Mouse (Mus musculus): ENCODE data around the gene Ints2. TPM values are rescaled to one million over a fixed set of nuclear protein-coding genes. Genes with fewer than 3 reads are reported as not detected.
"Not testable (repeated sequence)": the region's sequence is repeated elsewhere in the genome, so short reads cannot be mapped to it uniquely, and the experiment has no call there.

Gene Ints2
- 29.6 and 34.0 TPM in 2 replicates for polyA plus RNA-seq (2012; rRNA removed)
- polyA plus RNA-seq (2014; fragmentation: Nextera tagmentation; extraction: Ambion mirVana), result 29.4 and 35.4 TPM in 2 replicates

- H3K4me1 ChIP-seq (ENCODE audit: control insufficient read depth, insufficient read depth, low read length), result peaks cover 6% of the 10 kb centered on the region; the same call in 1 of the 2 replicates
- H3K9ac ChIP-seq (ENCODE audit: low read depth, low read length, severe bottlenecking), result peak within 1 kb of the TSS; percentile 69
- peak within 1 kb of the TSS; percentile 53 for H3K27ac ChIP-seq (replicated peaks; ENCODE audit: low read depth, low read length)
- no peaks in the 10 kb centered on the region for H3K9me3 ChIP-seq (ENCODE audit: control insufficient read depth, low read length)
- H3K4me3 ChIP-seq (replicated peaks; ENCODE audit: low read length), result peak within 1 kb of the TSS; percentile 60
- peaks cover 11% of the 10 kb centered on the region for H3K36me3 ChIP-seq (ENCODE audit: control insufficient read depth, insufficient read depth, low read length)
- DNase-seq (ENCODE audit: low spot score), result peak; percentile 96
- ATAC-seq (ENCODE audit: low FRiP score, low read depth), result peak; percentile 92
- TF ChIP-seq POLR2A (IDR thresholded peaks at IDR 0.05; ENCODE audit: borderline replicate concordance, extremely low read depth, insufficient read depth, insufficient read length), result no peak
- peak within 1 kb of the TSS; percentile 54 for H3K4me2 ChIP-seq (replicated peaks; ENCODE audit: low read depth, low read length, severe bottlenecking)
- 8% methylated on average over 32 of the region's 32 CpGs for WGBS
- no peaks in the 10 kb centered on the region for H3K27me3 ChIP-seq (ENCODE audit: control insufficient read depth, insufficient read depth, low read length)
Observed at GRCm38 (mm10) chr11:86257460-86258076, at the start of gene Ints2. Ints2 (minus strand) TSS chr11:86257575.

GRCm38 (mm10) chr11:86292201-86292600 is 34.8 kb upstream of the Ints2 start:
- H3K36me3 ChIP-seq (ENCODE audit: control insufficient read depth, insufficient read depth, low read length), result peaks cover 44% of the 10 kb centered on the region
- ATAC-seq (ENCODE audit: low FRiP score, low read depth); H3K4me3 ChIP-seq (replicated peaks; ENCODE audit: low read length); H3K9ac ChIP-seq (ENCODE audit: low read depth, low read length, severe bottlenecking); H3K9me3 ChIP-seq (ENCODE audit: control insufficient read depth, low read length); DNase-seq (ENCODE audit: low spot score); H3K4me1 ChIP-seq (ENCODE audit: control insufficient read depth, insufficient read depth, low read length); H3K27me3 ChIP-seq (ENCODE audit: control insufficient read depth, insufficient read depth, low read length); H3K27ac ChIP-seq (replicated peaks; ENCODE audit: low read depth, low read length); H3K4me2 ChIP-seq (replicated peaks; ENCODE audit: low read depth, low read length, severe bottlenecking): not testable (repeated sequence)
- WGBS, result 93% methylated on average over 10 of the region's 10 CpGs

- Histone ChIP-seq H3K4me1 (ENCODE audit: control insufficient read depth, insufficient read depth, low read length) (0 out of 2 replicates have a peak, but pooled peaks cover 2% of the 10 kb centered on the region), H3K4me2 (replicated peaks; ENCODE audit: low read depth, low read length, severe bottlenecking) (no peak overlapping the region), H3K27ac (replicated peaks; ENCODE audit: low read depth, low read length) (no peak overlapping the region), H3K4me3 (replicated peaks; ENCODE audit: low read length) (no peak overlapping the region), H3K27me3 (ENCODE audit: control insufficient read depth, insufficient read depth, low read length) (no peaks in the 10 kb centered on the region), H3K9ac (ENCODE audit: low read depth, low read length, severe bottlenecking) (no peak overlapping the region), H3K36me3 (ENCODE audit: control insufficient read depth, insufficient read depth, low read length) (peaks cover 40% of the 10 kb centered on the region), H3K9me3 (ENCODE audit: control insufficient read depth, low read length) (no peaks in the 10 kb centered on the region)
- TF ChIP-seq POLR2A (IDR thresholded peaks at IDR 0.05; ENCODE audit: borderline replicate concordance, extremely low read depth, insufficient read depth, insufficient read length), result no peak
- ATAC-seq (ENCODE audit: low FRiP score, low read depth) (no peak), DNase-seq (ENCODE audit: low spot score) (no peak)
- 96% methylated on average over 6 of the region's 6 CpGs for WGBS
Observed at GRCm38 (mm10) chr11:86291714-86292113, 34.3 kb upstream of the Ints2 start.

GRCm38 (mm10) chr11:86285729-86286128 is 28.4 kb upstream of the Ints2 start:
- no peaks in the 10 kb centered on the region for H3K27me3 ChIP-seq (ENCODE audit: control insufficient read depth, insufficient read depth, low read length)
- H3K4me1 ChIP-seq (ENCODE audit: control insufficient read depth, insufficient read depth, low read length), result 0 out of 2 replicates have a peak, but pooled peaks cover 2% of the 10 kb centered on the region
- TF ChIP-seq POLR2A (IDR thresholded peaks at IDR 0.05; ENCODE audit: borderline replicate concordance, extremely low read depth, insufficient read depth, insufficient read length), result no peak
- no peak overlapping the region for H3K4me2 ChIP-seq (replicated peaks; ENCODE audit: low read depth, low read length, severe bottlenecking)
- ATAC-seq (ENCODE audit: low FRiP score, low read depth), result no peak
- H3K4me3 ChIP-seq (replicated peaks; ENCODE audit: low read length), result no peak overlapping the region
- peaks cover 77% of the 10 kb centered on the region for H3K36me3 ChIP-seq (ENCODE audit: control insufficient read depth, insufficient read depth, low read length)
- no peaks in the 10 kb centered on the region for H3K9me3 ChIP-seq (ENCODE audit: control insufficient read depth, low read length)
- H3K27ac ChIP-seq (replicated peaks; ENCODE audit: low read depth, low read length), result no peak overlapping the region
- no peak for DNase-seq (ENCODE audit: low spot score)
- 96% methylated on average over 8 of the region's 8 CpGs for WGBS
- H3K9ac ChIP-seq (ENCODE audit: low read depth, low read length, severe bottlenecking), result no peak overlapping the region

- ATAC-seq (ENCODE audit: low FRiP score, low read depth), result no peak
Observed at GRCm38 (mm10) chr11:86278442-86279102, 21.2 kb upstream of the Ints2 start.

More at GRCm38 (mm10) chr11:86278442-86279102, 21.2 kb upstream of the Ints2 start:
- Histone ChIP-seq H3K27ac (replicated peaks; ENCODE audit: low read depth, low read length) (no peak overlapping the region), H3K9me3 (ENCODE audit: control insufficient read depth, low read length) (no peaks in the 10 kb centered on the region), H3K4me1 (ENCODE audit: control insufficient read depth, insufficient read depth, low read length) (no peaks in the 10 kb centered on the region), H3K4me2 (replicated peaks; ENCODE audit: low read depth, low read length, severe bottlenecking) (no peak overlapping the region), H3K36me3 (ENCODE audit: control insufficient read depth, insufficient read depth, low read length) (peaks cover 86% of the 10 kb centered on the region), H3K4me3 (replicated peaks; ENCODE audit: low read length) (no peak overlapping the region), H3K27me3 (ENCODE audit: control insufficient read depth, insufficient read depth, low read length) (no peaks in the 10 kb centered on the region), H3K9ac (ENCODE audit: low read depth, low read length, severe bottlenecking) (no peak overlapping the region)
- 95% methylated on average over 6 of the region's 6 CpGs for WGBS
- no peak for DNase-seq (ENCODE audit: low spot score)
- TF ChIP-seq POLR2A (IDR thresholded peaks at IDR 0.05; ENCODE audit: borderline replicate concordance, extremely low read depth, insufficient read depth, insufficient read length), result no peak

All from limb, embryonic 14.5 days (tissue).